Mouse (Mus musculus): ENCODE measurements at regions not wholly inside any gene's neighbourhood (a gene's known extent, or its start where the extent isn't known, plus 50 kb on each side); places are given as distances from the start of the nearest gene placed in this dataset.

GRCm38 (mm10) chr15:6183627-6184026 is 116.0 kb upstream of the Dab2 start:
- ATAC-seq (ENCODE audit: insufficient number of reproducible peaks, low FRiP score, low TSS enrichment, low read depth) = no peak
- no peaks in the 10 kb centered on the region for H3K36me3 ChIP-seq
- H3K27ac ChIP-seq = no peak overlapping the region
- no peaks in the 10 kb centered on the region for H3K4me1 ChIP-seq
- 61% methylated on average over 3 of the region's 3 CpGs for WGBS
- no peaks in the 10 kb centered on the region for H3K9me3 ChIP-seq
- no peak overlapping the region for H3K4me3 ChIP-seq
- H3K27me3 ChIP-seq = no peaks in the 10 kb centered on the region
- H3K4me2 ChIP-seq = no peak overlapping the region
- no peak overlapping the region for H3K9ac ChIP-seq

- H3K36me3 ChIP-seq = no peaks in the 10 kb centered on the region
- H3K27ac ChIP-seq = no peak overlapping the region
- H3K4me2 ChIP-seq = no peak overlapping the region
- H3K9ac ChIP-seq = no peak overlapping the region
- no peaks in the 10 kb centered on the region for H3K27me3 ChIP-seq
- no peak overlapping the region for H3K4me3 ChIP-seq
- H3K9me3 ChIP-seq = no peaks in the 10 kb centered on the region
- ATAC-seq (ENCODE audit: insufficient number of reproducible peaks, low FRiP score, low TSS enrichment, low read depth) = no peak
- no peaks in the 10 kb centered on the region for H3K4me1 ChIP-seq
Observed at GRCm38 (mm10) chr15:6191845-6192244, 107.7 kb upstream of the Dab2 start.

- 17% methylated on average over 2 of the region's 2 CpGs for WGBS
- Histone ChIP-seq H3K4me2 (no peak overlapping the region), H3K9me3 (no peaks in the 10 kb centered on the region), H3K9ac (no peak overlapping the region), H3K27ac (peak overlapping the region; percentile 34; the same call in 1 of the 2 replicates), H3K4me3 (no peak overlapping the region), H3K27me3 (no peaks in the 10 kb centered on the region), H3K36me3 (no peaks in the 10 kb centered on the region), H3K4me1 (no peaks in the 10 kb centered on the region)
- ATAC-seq (ENCODE audit: insufficient number of reproducible peaks, low FRiP score, low TSS enrichment, low read depth) = peak; percentile 35; the same call in 1 of the 2 replicates
Observed at GRCm38 (mm10) chr15:6207239-6207638, 92.3 kb upstream of the Dab2 start.

GRCm38 (mm10) chr15:6209301-6209700 is 90.3 kb upstream of the Dab2 start:
- Histone ChIP-seq H3K4me3 (no peak overlapping the region), H3K27ac (no peak overlapping the region), H3K9ac (no peak overlapping the region), H3K4me2 (no peak overlapping the region), H3K36me3 (no peaks in the 10 kb centered on the region), H3K4me1 (no peaks in the 10 kb centered on the region), H3K9me3 (no peaks in the 10 kb centered on the region), H3K27me3 (no peaks in the 10 kb centered on the region)
- 11% methylated on average over 2 of the region's 2 CpGs for WGBS
- no peak for ATAC-seq (ENCODE audit: insufficient number of reproducible peaks, low FRiP score, low TSS enrichment, low read depth)

GRCm38 (mm10) chr15:6218087-6218486 is 81.5 kb upstream of the Dab2 start:
- no peak for ATAC-seq (ENCODE audit: insufficient number of reproducible peaks, low FRiP score, low TSS enrichment, low read depth)
- WGBS = 69% methylated on average over 3 of the region's 3 CpGs

GRCm38 (mm10) chr15:6225227-6225626 is 74.4 kb upstream of the Dab2 start:
- no peaks in the 10 kb centered on the region for H3K9me3 ChIP-seq
- no peaks in the 10 kb centered on the region for H3K4me1 ChIP-seq
- no peak overlapping the region for H3K4me3 ChIP-seq
- no peak overlapping the region for H3K27ac ChIP-seq
- WGBS = 70% methylated on average over 1 of the region's 1 CpGs
- no peaks in the 10 kb centered on the region for H3K27me3 ChIP-seq
- H3K36me3 ChIP-seq = no peaks in the 10 kb centered on the region
- no peak overlapping the region for H3K4me2 ChIP-seq
- H3K9ac ChIP-seq = no peak overlapping the region
- no peak for ATAC-seq (ENCODE audit: insufficient number of reproducible peaks, low FRiP score, low TSS enrichment, low read depth)

More at GRCm38 (mm10) chr15:6218087-6218486, 81.5 kb upstream of the Dab2 start:
- no peak overlapping the region for H3K27ac ChIP-seq
- no peaks in the 10 kb centered on the region for H3K36me3 ChIP-seq
- H3K27me3 ChIP-seq = no peaks in the 10 kb centered on the region
- no peaks in the 10 kb centered on the region for H3K4me1 ChIP-seq
- H3K4me3 ChIP-seq = no peak overlapping the region
- H3K9me3 ChIP-seq = no peaks in the 10 kb centered on the region
- H3K9ac ChIP-seq = no peak overlapping the region
- H3K4me2 ChIP-seq = no peak overlapping the region

GRCm38 (mm10) chr15:6230618-6231017 is 69.0 kb upstream of the Dab2 start:
- H3K4me2 ChIP-seq = no peak overlapping the region
- H3K27me3 ChIP-seq = no peaks in the 10 kb centered on the region
- ATAC-seq (ENCODE audit: insufficient number of reproducible peaks, low FRiP score, low TSS enrichment, low read depth) = no peak
- H3K27ac ChIP-seq = no peak overlapping the region
- no peak overlapping the region for H3K4me3 ChIP-seq
- 83% methylated on average over 7 of the region's 7 CpGs for WGBS
- peaks cover 3% of the 10 kb centered on the region; the same call in 1 of the 2 replicates for H3K4me1 ChIP-seq
- no peaks in the 10 kb centered on the region for H3K9me3 ChIP-seq
- no peak overlapping the region for H3K9ac ChIP-seq
- H3K36me3 ChIP-seq = no peaks in the 10 kb centered on the region

GRCm38 (mm10) chr15:6231308-6232103 is 68.1 kb upstream of the Dab2 start:
- 61% methylated on average over 12 of the region's 12 CpGs for WGBS
- H3K27ac ChIP-seq = no peak overlapping the region
- H3K4me1 ChIP-seq = peaks cover 3% of the 10 kb centered on the region; the same call in 1 of the 2 replicates
- H3K27me3 ChIP-seq = no peaks in the 10 kb centered on the region
- H3K36me3 ChIP-seq = no peaks in the 10 kb centered on the region
- H3K4me2 ChIP-seq = no peak overlapping the region
- no peak overlapping the region for H3K9ac ChIP-seq
- no peaks in the 10 kb centered on the region for H3K9me3 ChIP-seq
- ATAC-seq (ENCODE audit: insufficient number of reproducible peaks, low FRiP score, low TSS enrichment, low read depth) = no peak
- no peak overlapping the region for H3K4me3 ChIP-seq

- H3K4me1 ChIP-seq = peaks cover 13% of the 10 kb centered on the region
- no peak overlapping the region for H3K9ac ChIP-seq
- no peak overlapping the region for H3K27ac ChIP-seq
- no peak for ATAC-seq (ENCODE audit: insufficient number of reproducible peaks, low FRiP score, low TSS enrichment, low read depth)
- H3K4me2 ChIP-seq = no peak overlapping the region
- 61% methylated on average over 3 of the region's 3 CpGs for WGBS
- H3K9me3 ChIP-seq = no peaks in the 10 kb centered on the region
- H3K27me3 ChIP-seq = no peaks in the 10 kb centered on the region
- no peaks in the 10 kb centered on the region for H3K36me3 ChIP-seq
- H3K4me3 ChIP-seq = no peak overlapping the region
Observed at GRCm38 (mm10) chr15:6233621-6234020, 66.0 kb upstream of the Dab2 start.

- Histone ChIP-seq H3K9me3 (no peaks in the 10 kb centered on the region), H3K27me3 (no peaks in the 10 kb centered on the region), H3K27ac (no peak overlapping the region), H3K4me3 (no peak overlapping the region), H3K36me3 (no peaks in the 10 kb centered on the region), H3K9ac (no peak overlapping the region), H3K4me1 (peaks cover 12% of the 10 kb centered on the region), H3K4me2 (no peak overlapping the region)
- no peak for ATAC-seq (ENCODE audit: insufficient number of reproducible peaks, low FRiP score, low TSS enrichment, low read depth)
- WGBS = 90% methylated on average over 8 of the region's 8 CpGs
Observed at GRCm38 (mm10) chr15:6236583-6236982, 63.0 kb upstream of the Dab2 start.

- Histone ChIP-seq H3K4me3 (no peak overlapping the region), H3K36me3 (no peaks in the 10 kb centered on the region), H3K27me3 (no peaks in the 10 kb centered on the region), H3K9me3 (no peaks in the 10 kb centered on the region), H3K4me1 (peaks cover 12% of the 10 kb centered on the region), H3K9ac (no peak overlapping the region), H3K27ac (peak overlapping the region; percentile 74), H3K4me2 (peak overlapping the region; percentile 13; the same call in 1 of the 2 replicates)
- peak; percentile 57; the same call in 1 of the 2 replicates for ATAC-seq (ENCODE audit: insufficient number of reproducible peaks, low FRiP score, low TSS enrichment, low read depth)
- WGBS = 40% methylated on average over 8 of the region's 8 CpGs
Observed at GRCm38 (mm10) chr15:6237726-6238125, 61.9 kb upstream of the Dab2 start.

- H3K9me3 ChIP-seq = no peaks in the 10 kb centered on the region
- H3K27me3 ChIP-seq = no peaks in the 10 kb centered on the region
- 2% methylated on average over 6 of the region's 6 CpGs for WGBS
- H3K9ac ChIP-seq = no peak overlapping the region
- H3K4me3 ChIP-seq = no peak overlapping the region
- ATAC-seq (ENCODE audit: insufficient number of reproducible peaks, low FRiP score, low TSS enrichment, low read depth) = peak; percentile 57
- peak overlapping the region; percentile 13; the same call in 1 of the 2 replicates for H3K4me2 ChIP-seq
- H3K36me3 ChIP-seq = no peaks in the 10 kb centered on the region
- peak overlapping the region; percentile 74 for H3K27ac ChIP-seq
- H3K4me1 ChIP-seq = peaks cover 12% of the 10 kb centered on the region
Observed at GRCm38 (mm10) chr15:6238133-6238532, 61.5 kb upstream of the Dab2 start.
